Mouse (Mus musculus) heart, postnatal 0 days (tissue): ENCODE data around the gene Bcar3. TPM values are rescaled to one million over a fixed set of nuclear protein-coding genes. Genes with fewer than 3 reads are reported as not detected.

ENCODE experiments used
- ATAC-seq: fragments of 200-750 bp; cut with Nextera tagmentation; 2 replicates; pipeline ENCODE4 v1.8.0; 2017; ENCODE audit warnings: low read depth, moderate number of reproducible peaks, moderate library complexity; ENCODE audit not compliant: insufficient read depth
- DNase-seq: peaks from one replicate; pipeline ENCODE4 v3.0.0-alpha.2; 2016; ENCODE audit warnings: low spot score
- H3K27ac ChIP-seq: fragments of 300-500 bp; sonication (generic); 2 replicates; pipeline ENCODE4 v1.5.1; 2014; ENCODE audit warnings: low read depth, mild to moderate bottlenecking
- H3K27me3 ChIP-seq: fragments of 300-500 bp; sonication (generic); 2 replicates; pipeline ENCODE4 v1.6.1; 2014; ENCODE audit warnings: low read length, mixed read lengths; ENCODE audit not compliant: control insufficient read depth, insufficient read depth
- H3K36me3 ChIP-seq: fragments of 300-500 bp; sonication (generic); replicated peaks from 2 replicates; pipeline ENCODE4 v1.6.1; 2014; ENCODE audit warnings: low read length, mixed read lengths; ENCODE audit not compliant: control insufficient read depth, insufficient read depth
- H3K4me1 ChIP-seq: fragments of 300-500 bp; sonication (generic); 2 replicates; pipeline ENCODE4 v1.6.1; 2014; ENCODE audit warnings: antibody characterized with exemption; ENCODE audit not compliant: control insufficient read depth, insufficient read depth
- H3K4me2 ChIP-seq: fragments of 300-500 bp; sonication (generic); 2 replicates; pipeline ENCODE4 v1.6.1; 2014; ENCODE audit warnings: low read depth, mild to moderate bottlenecking, low read length, moderate library complexity
- H3K4me3 ChIP-seq: fragments of 300-500 bp; sonication (generic); 2 replicates; pipeline ENCODE4 v1.5.1; 2014; ENCODE audit warnings: low read depth, low read length
- H3K9ac ChIP-seq: fragments of 300-500 bp; sonication (generic); replicated peaks from 2 replicates; pipeline ENCODE4 v1.6.1; 2014; ENCODE audit warnings: low read depth, low read length, mixed read lengths
- H3K9me3 ChIP-seq: fragments of 300-500 bp; sonication (generic); replicated peaks from 2 replicates; pipeline ENCODE4 v1.6.1; 2016; ENCODE audit warnings: low read length; ENCODE audit not compliant: control insufficient read depth
- CTCF ChIP-seq: IDR thresholded peaks from 2 replicates; pipeline ENCODE4 v1.5.1; 2016; ENCODE audit warnings: antibody characterized with exemption, control low read depth, low read depth
- EP300 ChIP-seq: IDR thresholded peaks from 2 replicates; pipeline ENCODE4 v1.6.1; 2016; ENCODE audit warnings: antibody characterized with exemption, low read depth
- WGBS: fragments of 180-500 bp; shearing (Covaris S2); extraction: QIAGEN DNeasy Blood & Tissue Kit; methylation state at CpG from one replicate; pipeline ENCODE4 v1.1.7; 2014; 5-methylcytosine and 5-hydroxymethylcytosine counted together
- polyA plus RNA-seq: library from polyadenylated mRNA; unstranded; fragments of >200 nt; fragmentation: Nextera tagmentation; extraction: Ambion mirVana; gene quantifications from 2 replicates; pipeline ENCODE4 v1.2.1, GENCODE M21; 2015
- total RNA-seq: library from RNA; depleted of rRNA; stranded (reverse); fragments of >200 nt; gene quantifications from 2 replicates; pipeline ENCODE4 v1.2.3, GENCODE M21; 2014; ENCODE audit warnings: low replicate concordance

Bcar3 gene
- total and polyA plus RNA-seq, 2 experiments from 2014 or later: 3.3 to 38.6 TPM

GRCm38 (mm10) chr3:122450041-122450440, 156.1 kb downstream of the Bcar3 start:
- Histone ChIP-seq H3K27ac (no peak overlapping the region), H3K4me3 (no peak overlapping the region), H3K4me1 (no peaks in the 10 kb centered on the region), H3K9me3 (no peaks in the 10 kb centered on the region), H3K27me3 (no peaks in the 10 kb centered on the region), H3K36me3 (no peaks in the 10 kb centered on the region), H3K9ac (no peak overlapping the region), H3K4me2 (no peak overlapping the region)
- WGBS: 85% methylated on average over 7 of the region's 7 CpGs
- DNase-seq (no peak), ATAC-seq (no peak)
- TF ChIP-seq EP300: no peak
- no peak for TF ChIP-seq CTCF

DNA sequence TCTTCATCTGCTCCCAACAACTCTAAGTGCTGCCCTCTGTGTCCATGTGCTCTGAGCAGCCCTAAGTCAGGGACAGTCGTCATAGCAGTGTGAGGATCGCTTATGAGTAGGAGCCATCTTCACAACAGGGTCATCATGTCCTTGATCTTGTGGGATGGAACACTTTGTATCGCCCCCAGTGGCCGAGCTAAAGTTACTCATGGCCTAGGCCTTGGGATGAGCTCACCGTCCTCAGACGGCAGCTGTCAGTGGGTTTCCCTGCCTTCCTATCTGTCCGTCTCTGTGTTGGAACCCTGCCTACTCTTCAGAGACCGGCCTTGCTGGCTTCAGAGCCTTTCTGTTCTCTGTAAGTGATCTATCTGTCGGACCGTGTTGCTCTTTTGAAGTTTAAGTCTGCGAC, 159.9 kb downstream of the Bcar3 start:
- no peak overlapping the region for H3K4me2 ChIP-seq
- ATAC-seq: no peak
- no peak overlapping the region for H3K4me3 ChIP-seq
- no peak for TF ChIP-seq CTCF
- no peak for TF ChIP-seq EP300
- no peaks in the 10 kb centered on the region for H3K36me3 ChIP-seq
- H3K27me3 ChIP-seq: peaks cover 8% of the 10 kb centered on the region
- H3K27ac ChIP-seq: no peak overlapping the region
- 67% methylated on average over 11 of the region's 11 CpGs for WGBS
- no peak for DNase-seq
- no peak overlapping the region for H3K9ac ChIP-seq
- no peaks in the 10 kb centered on the region for H3K9me3 ChIP-seq
- H3K4me1 ChIP-seq: no peaks in the 10 kb centered on the region

- 65% methylated on average over 4 of the region's 4 CpGs for WGBS
- no peak for DNase-seq
- H3K36me3 ChIP-seq: no peaks in the 10 kb centered on the region
Measured at GRCm38 (mm10) chr3:122456156-122456555, 162.2 kb downstream of the Bcar3 start.

DNA sequence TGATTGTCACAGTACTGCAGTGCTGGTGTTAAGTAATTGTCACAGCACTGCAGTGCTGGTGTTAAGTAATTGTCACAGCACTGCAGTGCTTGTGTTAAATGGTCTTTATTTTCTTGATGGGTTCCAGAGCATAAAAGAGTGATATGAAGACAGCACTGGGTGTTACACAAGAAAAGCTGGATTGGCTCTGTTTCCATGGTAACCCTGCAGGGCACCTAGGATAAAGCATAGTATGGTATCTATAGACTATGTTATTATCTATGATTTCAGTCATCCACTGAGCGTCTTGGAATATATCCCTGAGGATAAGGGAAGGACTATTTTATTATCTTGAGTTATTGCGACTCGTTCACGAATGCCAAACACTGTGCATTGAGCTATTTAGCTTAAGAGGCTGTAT, 162.9 kb downstream of the Bcar3 start:
- ATAC-seq (no peak), DNase-seq (no peak)
- Histone ChIP-seq H3K4me3 (no peak overlapping the region), H3K9me3 (no peaks in the 10 kb centered on the region), H3K27me3 (peaks cover 12% of the 10 kb centered on the region), H3K4me1 (no peaks in the 10 kb centered on the region), H3K4me2 (no peak overlapping the region), H3K36me3 (no peaks in the 10 kb centered on the region), H3K27ac (no peak overlapping the region), H3K9ac (no peak overlapping the region)
- TF ChIP-seq CTCF (no peak), EP300 (no peak)
- 75% methylated on average over 4 of the region's 4 CpGs for WGBS

More at GRCm38 (mm10) chr3:122456156-122456555, 162.2 kb downstream of the Bcar3 start:
- Histone ChIP-seq H3K9ac (no peak overlapping the region), H3K27ac (no peak overlapping the region), H3K4me3 (no peak overlapping the region), H3K4me1 (no peaks in the 10 kb centered on the region), H3K27me3 (peaks cover 8% of the 10 kb centered on the region), H3K9me3 (no peaks in the 10 kb centered on the region), H3K4me2 (no peak overlapping the region)
- TF ChIP-seq CTCF: no peak
- no peak for TF ChIP-seq EP300
- no peak for ATAC-seq

DNA sequence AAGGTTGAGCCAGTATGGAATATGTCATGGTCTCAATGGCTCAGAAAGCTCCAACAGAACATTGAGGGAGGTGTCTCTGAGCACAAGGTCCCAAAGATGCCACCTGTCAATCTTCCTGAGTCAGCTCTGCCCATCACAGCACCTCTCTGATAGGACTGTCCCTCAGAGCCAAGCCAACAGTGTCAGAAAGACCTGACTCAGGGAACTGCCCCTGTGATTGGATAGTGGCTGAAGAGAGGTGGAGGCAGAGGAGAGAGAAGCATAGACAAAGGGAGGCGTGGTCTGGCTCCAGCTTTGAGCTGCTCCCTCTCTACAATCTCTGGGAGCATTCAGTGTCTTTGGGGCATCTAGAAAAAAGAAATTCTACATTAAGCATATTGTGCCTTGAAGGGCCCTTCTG, 163.8 kb downstream of the Bcar3 start:
- Histone ChIP-seq H3K4me3 (no peak overlapping the region), H3K27ac (no peak overlapping the region), H3K27me3 (peaks cover 12% of the 10 kb centered on the region)

DNA sequence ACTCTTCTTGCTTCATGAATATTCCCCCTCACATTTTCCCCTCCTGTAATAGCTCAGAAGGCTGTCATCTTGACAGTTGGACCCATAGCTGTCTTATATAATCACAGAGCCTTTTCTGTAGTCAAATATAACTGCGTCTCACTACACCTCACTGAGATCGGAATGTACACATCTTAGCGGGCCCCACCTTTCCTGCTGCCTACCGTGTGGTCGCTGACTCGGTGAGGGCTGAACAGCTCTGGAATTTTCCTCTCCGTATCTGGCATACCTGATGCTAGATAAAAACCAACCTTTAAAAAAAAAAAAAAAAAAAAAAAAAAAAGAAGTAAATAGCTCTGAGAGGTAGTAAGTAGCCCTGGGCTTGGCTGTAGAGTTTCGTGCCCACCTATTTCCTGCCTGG, 164.8 kb downstream of the Bcar3 start:
- no peak overlapping the region for H3K27ac ChIP-seq
- H3K9ac ChIP-seq: no peak overlapping the region

More for the DNA sequence above, 163.8 kb downstream of the Bcar3 start:
- ATAC-seq: no peak
- Histone ChIP-seq H3K9ac (no peak overlapping the region), H3K4me2 (no peak overlapping the region), H3K36me3 (no peaks in the 10 kb centered on the region), H3K9me3 (no peaks in the 10 kb centered on the region), H3K4me1 (0 out of 2 replicates have a peak, but pooled peaks cover 8% of the 10 kb centered on the region)
- 61% methylated on average over 1 of the region's 1 CpGs for WGBS
- no peak for TF ChIP-seq CTCF
- TF ChIP-seq EP300: no peak
- DNase-seq: no peak

More for the DNA sequence above, 164.8 kb downstream of the Bcar3 start:
- Histone ChIP-seq H3K27me3 (peaks cover 19% of the 10 kb centered on the region), H3K4me3 (no peak overlapping the region), H3K9me3 (no peaks in the 10 kb centered on the region), H3K4me2 (no peak overlapping the region), H3K4me1 (0 out of 2 replicates have a peak, but pooled peaks cover 10% of the 10 kb centered on the region), H3K36me3 (no peaks in the 10 kb centered on the region)
- 39% methylated on average over 8 of the region's 8 CpGs for WGBS
- ATAC-seq: no peak
- DNase-seq: no peak
- TF ChIP-seq CTCF (no peak), EP300 (no peak)
